Mouse (Mus musculus) G1E-ER4 (cell line): ENCODE data around the gene Mcoln2. TPM values are rescaled to one million over a fixed set of nuclear protein-coding genes. Genes with fewer than 3 reads are reported as not detected.

Experiments used
- GATA1 ChIP-seq: IDR thresholded peaks from one replicate; pipeline ENCODE4 v1.8.0; 2012; ENCODE audit warnings: low read length, inconsistent platforms
- polyA plus RNA-seq: library from polyadenylated mRNA; stranded (reverse); fragments of >175 nt; gene quantifications from 2 replicates; pipeline ENCODE4 v1.2.3, GENCODE M21; 2012

Gene Mcoln2
- polyA plus RNA-seq, 1 experiment = not detected

DNA sequence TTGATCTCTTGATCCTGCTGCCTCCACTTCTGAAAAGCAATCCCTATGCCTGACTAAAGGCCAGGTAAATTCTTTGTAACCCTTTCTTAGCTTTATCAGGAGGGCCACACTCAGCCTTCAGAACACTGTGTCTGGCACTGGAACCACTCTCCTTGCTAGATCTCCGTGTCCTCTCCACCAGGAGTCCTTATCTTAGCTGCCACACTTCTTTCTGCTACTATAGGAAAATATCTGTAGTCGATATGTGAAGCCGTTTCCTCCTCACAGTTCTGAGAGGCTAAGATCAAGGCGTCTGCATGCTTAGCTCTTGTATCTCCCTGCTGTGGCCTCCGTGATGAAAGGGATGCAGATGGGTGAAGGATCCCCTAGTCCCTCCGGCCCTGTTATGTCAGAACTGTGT lies 22.4 kb upstream of the Mcoln2 start:
- no peak for TF ChIP-seq GATA1

DNA sequence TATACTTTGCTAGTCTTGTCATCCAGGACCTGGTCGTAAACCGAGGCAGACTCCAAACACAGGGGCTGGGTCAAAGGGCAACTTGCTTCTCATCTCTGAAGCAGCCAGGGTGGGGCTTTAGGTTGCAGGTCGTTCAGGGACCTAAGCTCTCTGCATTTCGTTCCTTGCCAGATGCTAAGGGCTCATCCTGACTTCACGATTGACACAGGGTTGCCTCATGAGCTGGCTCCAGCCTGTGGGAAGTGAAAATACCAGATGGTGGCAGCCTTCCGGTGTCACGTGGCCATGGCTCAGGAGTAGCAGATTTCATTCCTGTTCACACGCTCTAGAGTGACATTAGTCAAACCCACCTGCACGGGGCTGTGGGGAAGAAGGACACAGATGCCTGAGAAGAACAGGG lies 14.8 kb upstream of the Mcoln2 start:
- TF ChIP-seq GATA1 = no peak

DNA sequence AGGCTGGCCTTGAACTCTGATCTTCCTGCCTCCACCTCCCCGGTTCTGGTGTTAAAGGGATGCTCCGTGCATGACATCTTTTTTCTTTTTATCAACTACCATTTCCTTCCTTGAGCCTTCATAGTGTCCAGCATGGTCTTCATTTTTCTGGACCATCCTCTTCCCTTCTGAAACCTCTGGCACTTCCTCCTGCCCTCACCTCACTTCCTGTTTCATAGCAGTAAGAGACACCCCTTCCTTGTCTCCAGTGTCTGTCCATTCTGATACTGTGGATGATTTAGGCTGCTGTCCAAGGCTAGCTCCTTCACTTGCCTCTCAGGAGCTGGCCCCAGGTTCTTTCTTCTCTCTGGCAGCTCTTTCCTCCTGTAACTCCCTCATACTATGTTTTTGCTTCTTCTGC lies 14.2 kb upstream of the Mcoln2 start:
- no peak for TF ChIP-seq GATA1

DNA sequence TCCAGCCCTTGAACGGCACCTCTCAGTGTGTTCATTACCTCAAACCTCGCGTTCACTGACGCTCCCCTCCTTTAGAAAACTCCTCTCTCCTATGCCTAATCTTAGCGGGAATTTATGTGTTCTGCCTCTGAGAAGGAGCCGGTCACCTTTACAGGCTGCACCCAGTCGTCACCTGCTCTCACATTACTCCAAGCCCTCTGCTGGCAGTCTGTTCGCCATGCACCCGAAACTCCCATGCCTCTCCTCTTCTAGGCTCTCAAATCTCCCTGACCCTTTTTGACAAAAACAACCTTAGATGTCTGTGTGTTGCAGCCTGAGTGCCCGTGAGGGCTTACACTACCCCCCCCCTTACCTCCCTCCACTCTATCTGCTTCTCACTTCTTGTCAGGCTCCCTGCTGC lies 13.2 kb upstream of the Mcoln2 start:
- TF ChIP-seq GATA1 = no peak

DNA sequence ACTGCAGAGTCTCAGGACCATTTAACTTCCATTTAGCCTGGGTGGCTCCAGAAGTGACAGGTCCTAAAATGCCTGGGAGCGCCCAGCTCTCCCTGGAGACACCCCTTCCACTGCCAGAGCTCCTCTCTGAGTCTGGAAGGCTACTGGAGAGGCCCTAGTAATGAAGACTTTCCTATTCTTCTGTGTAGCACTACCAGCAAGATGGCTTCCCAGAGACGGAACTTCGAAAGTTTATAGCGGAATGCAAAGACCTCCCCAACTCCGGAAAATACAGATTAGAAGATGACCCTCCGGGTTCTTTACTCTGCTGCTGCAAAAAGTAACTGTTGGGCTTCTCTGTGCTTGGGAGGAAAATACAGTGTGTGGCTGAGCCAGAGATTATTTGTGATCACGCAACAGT lies 9.4 kb upstream of the Mcoln2 start:
- TF ChIP-seq GATA1 = no peak

DNA sequence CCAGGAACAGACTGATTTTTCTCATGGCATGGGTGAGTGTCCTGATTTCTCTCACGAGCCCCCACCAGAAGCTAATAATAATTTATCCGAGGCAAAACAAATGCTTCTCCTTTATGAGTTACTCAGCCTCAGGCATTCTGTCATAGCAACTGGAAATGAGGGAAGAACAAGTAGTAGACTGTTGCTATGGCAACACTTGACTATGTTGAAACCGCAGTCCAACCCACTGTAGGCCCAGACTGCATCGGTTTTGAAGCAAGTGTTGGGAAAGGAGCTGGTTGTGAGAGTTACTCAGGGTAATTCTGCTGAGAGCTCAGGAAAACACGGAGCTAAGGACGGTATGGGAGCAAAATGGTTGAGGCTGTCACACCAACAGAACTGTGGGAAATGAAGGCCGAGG lies 7.1 kb upstream of the Mcoln2 start:
- TF ChIP-seq GATA1 = no peak

DNA sequence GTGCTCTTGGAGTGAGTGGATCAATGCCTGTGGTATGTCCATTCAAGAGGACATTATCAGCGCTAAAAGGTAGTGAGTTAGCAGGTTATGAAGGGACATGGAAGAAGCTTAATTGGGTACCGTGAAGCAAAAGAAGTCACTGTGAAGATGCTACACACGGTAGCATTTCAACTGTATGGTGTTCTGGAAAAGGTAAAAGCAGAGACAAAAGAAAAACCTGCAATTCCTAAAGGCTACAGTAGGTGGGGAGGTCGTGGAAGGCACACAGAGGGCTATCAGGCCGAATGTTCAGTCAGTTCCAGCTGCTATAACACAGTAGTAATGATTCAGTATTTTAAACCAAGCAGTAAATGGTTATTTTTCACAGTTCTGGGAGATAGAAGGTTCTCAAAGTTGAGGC lies 4.1 kb upstream of the Mcoln2 start:
- no peak for TF ChIP-seq GATA1

DNA sequence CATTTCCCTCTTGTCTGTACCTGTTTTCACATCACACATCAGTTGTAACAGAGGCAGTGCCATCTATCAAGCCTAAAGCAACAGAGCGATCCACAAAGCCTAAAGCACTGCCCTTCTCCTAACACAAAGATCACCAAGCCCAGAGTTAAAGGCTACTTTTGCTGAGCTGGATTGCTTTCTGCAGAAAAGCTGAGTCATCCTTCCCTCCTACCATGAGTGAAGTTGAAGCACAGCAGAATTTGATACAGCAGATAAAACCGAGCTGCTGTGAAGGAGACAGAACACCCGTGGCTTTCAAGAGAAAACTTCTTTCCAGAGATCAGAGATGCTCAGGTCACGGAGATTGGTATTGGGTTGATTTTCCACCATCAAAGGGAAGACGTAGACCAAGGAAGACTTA lies 3.5 kb upstream of the Mcoln2 start:
- TF ChIP-seq GATA1 = no peak

DNA sequence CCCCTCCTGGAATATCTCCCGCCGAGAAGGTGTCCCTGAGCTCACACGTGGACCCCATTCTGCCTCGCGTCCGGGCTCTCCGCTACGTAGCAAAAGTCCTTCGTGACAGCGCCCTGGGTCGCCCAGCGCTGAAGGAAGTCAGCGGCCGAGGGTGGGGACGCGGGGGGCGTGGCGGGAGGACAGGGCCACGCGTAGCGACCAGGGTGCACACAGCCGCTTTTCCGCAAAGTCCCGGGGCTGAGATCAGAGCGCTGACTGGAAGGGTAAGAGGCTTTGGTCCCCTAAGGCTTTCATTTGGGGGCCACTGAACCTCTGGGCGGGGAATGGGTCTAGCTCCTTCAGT lies 396 bp downstream of the Mcoln2 start:
- TF ChIP-seq GATA1 = no peak

DNA sequence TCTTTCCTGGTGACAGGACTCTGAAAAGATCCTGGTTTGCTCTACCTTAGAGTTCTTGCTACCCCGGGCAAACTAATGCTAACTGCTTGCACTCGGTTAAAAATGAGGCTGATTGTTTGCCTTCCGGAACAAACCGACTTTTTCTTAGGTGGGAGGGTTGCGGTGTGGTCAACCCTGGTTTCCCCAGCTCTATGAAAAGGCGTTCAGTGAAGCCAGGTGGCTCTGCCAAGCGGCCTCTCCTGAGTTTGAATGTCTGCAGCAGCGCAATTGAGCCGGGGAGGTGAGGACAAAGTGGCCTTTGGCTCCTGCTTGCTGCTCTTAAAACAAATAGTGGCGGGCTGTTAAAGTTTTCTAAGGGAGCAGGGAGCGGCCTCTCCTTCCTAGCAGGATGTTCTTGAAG lies 927 bp downstream of the Mcoln2 start:
- no peak for TF ChIP-seq GATA1

DNA sequence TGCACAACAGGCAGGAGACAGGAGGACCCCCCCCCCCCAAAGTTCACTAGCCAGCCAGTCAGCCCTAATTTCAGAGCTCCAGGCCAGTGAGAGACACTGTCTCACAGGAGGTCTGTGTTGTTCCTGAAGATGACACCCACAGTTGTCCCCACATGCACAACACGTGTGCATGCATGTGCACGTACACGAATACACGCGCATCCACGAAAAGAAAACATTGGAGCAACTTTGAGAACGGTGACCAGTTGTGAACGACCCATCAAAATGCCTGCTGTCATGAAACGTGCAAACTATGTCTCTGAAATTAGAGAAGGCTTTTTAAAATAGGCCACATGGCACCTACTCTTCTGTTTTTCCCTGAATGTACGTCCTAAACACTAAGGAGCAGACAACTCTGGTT lies 1.7 kb downstream of the Mcoln2 start:
- TF ChIP-seq GATA1 = no peak

DNA sequence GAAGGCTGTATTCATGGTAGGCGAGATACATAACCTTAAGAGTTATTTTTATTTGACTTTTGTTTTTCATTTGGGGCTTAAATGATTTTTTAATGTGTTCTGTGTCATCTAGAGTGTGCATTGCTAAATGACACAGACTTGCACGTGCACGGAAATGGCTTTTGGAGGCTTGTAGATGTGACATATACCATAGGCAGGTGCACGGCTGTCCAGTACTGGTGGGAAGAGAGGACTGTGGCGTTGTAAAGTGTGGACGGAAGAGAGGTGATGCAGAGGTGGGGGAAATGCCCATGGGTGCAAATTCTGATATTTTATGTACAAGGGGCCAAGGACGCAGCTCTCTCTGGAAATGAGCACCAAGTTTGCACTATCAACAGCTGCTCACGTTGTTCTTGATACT lies 2.1 kb downstream of the Mcoln2 start:
- no peak for TF ChIP-seq GATA1

DNA sequence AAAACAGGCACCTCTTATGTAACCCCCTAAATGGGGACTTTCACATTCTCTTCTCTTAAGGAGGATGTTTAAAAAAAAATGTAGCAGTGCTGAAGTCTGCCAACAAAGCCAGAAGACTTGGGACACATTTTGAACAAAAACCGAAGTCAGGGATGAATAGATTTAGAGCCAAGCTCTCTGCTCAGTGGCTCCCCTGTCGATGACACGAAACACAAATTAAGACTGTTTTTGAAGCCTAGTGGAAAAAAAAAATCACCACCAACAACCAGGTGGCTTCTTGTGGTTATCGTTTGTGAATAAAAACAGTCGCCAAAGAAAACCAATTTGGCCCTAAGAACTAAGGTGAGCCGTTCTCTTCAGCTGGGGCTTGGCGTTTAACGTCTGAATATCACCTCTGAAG lies 2.7 kb downstream of the Mcoln2 start:
- TF ChIP-seq GATA1 = no peak

DNA sequence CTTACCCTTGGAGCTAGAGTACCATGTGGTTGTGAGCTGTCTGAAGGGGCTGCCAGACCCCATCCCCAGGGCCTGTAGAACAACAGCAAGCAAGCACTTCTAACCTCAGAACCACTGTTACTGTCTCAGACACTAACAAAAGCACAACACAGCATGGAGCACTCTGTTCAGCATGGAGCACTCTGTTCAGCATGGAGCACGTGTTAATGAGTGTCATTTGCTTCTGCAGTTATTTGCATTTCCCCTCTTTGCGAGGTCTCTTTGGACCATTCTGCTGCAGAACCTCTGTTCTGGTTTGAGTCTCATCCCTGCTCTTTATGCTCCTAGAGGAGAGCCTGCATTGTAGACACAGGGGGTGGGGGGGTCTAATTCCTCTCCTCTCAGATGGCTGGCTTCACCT lies 3.3 kb downstream of the Mcoln2 start:
- no peak for TF ChIP-seq GATA1

DNA sequence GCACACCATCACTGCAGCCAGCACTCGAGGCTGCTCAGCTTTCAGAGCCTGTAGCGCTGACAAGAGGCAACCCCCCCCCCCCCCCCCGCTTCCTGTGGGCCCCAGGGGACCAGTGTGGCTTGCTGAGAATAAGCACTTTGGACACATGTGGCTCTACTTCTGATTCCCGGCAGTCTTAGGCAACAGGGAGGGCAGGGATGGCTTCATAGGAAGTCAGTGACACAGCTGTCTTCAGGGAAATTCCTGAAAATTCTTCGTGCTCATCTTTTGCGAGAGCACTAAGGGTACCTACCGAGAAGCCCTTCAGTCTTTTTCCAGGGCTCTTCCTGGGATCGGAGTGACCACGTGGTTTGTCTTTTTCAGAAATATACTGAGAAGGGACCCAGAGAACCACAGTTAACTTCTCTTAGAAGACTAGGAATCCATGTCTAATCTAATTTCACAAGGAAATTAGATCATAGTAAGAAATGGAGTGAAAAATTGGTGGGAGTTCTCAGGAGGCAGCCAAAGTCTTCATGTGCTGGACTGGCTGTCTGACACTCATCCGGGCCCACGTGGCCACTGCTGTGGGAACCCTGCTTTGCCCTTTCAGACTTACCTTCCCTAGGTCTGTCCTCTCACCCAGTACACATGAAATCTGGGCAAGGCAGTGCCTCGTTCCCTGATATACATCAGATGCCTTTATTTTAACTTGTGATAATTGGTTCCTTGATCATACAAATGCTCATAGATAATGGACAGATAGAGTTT lies 4.4 kb downstream of the Mcoln2 start:
- TF ChIP-seq GATA1 = no peak

DNA sequence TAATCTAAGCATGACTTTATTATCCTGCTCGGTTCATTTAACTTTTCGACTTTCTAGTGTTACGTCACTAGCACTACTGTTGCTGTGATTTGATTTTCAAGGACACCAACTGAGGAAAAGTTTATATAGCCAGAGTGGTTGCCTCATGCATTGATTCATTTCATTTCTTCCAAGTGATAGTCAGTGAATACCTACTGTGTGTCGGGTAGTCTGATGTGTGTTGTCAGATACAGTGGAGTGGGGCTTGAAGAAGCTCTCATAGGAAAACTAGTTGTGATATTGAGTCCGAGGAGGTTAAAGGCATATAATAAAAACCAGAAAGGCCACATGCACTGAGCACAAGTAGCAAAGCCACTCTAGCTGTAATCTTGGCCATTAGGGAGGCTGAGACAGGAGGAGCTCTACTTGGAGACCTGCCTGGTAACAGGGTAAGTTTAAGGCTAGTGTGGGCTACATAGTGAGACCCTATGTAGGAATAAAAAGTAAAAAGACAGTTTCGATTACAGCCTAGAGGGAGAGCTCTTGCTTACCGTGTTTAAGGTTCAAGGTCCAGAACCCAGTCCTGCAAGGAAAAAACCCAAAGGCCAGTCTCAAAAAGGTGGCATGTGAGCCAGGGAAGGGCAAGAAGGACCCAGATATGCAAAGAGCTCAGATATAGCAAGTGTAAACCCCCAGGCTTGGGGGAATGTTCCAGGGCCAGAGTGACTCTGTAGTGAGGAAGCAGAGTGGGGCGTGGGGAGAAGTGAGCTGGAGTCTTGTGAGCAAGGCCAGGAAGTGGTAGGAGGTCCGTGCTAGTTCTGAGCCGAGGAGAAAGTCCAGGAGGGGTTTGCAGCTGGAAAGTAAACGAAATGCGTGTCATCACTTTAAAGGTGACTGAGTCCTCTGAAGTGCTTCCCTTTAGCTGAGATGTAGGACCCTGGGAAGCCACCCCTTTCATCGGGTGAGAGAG lies 6.3 kb downstream of the Mcoln2 start:
- TF ChIP-seq GATA1 = no peak

DNA sequence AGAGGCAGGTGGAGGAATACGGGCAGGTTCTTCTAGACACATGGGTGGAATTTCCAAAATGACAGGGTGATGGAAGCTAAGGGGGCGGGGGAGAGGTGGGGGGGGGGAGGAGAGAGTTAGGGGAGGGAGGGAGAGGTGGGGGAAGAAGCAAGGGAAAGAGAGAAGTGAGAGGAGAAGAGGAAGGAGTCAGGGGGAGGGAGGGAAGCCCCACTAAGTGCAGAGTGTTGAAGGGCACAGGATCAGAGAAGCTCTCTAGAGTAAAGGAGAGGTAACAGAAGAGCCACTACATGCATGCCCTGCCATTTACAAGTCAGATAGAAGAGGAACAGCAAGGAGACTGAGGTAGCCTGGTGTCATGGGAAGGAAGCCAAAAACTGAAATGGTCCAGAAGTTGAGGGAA lies 7.2 kb downstream of the Mcoln2 start:
- no peak for TF ChIP-seq GATA1
